Mouse (Mus musculus) layer of hippocampus, postnatal 25 days (tissue): ENCODE results near the gene Fam168a. TPM values are rescaled to one million over a fixed set of nuclear protein-coding genes. Genes with fewer than 3 reads are reported as not detected.
A peak's percentile ranks its signal among the peaks of the same experiment; 100 is the strongest.

Experiments
- DNase-seq, 2 experiments: peaks; one replicate each; pipeline ENCODE4 v3.0.0; 2022; ENCODE audit warnings: mixed read lengths in 2 of 2, low spot score in 1 of 2; ENCODE audit errors: extremely low spot score in 1 of 2
- total RNA-seq, 2 experiments: library from RNA; stranded (reverse); gene quantifications; 2 replicates each; pipeline ENCODE4 v1.2.3; 2021

The Fam168a gene
- 100 to 1,000 TPM; 224 to 251 TPM for total RNA-seq

- DNase-seq = peak; percentile 78 to 83
These were observed at the start of gene Fam168a for GRCm38 (mm10) chr7:100706143-100706841. Gene Fam168a, plus strand, starts transcription at chr7:100706635.

GRCm38 (mm10) chr7:100656739-100657138, 49.7 kb upstream of the Fam168a start:
- no peak for DNase-seq

GRCm38 (mm10) chr7:100658093-100658578, 48.3 kb upstream of the Fam168a start:
- no peak for DNase-seq

GRCm38 (mm10) chr7:100661264-100661663, 45.2 kb upstream of the Fam168a start:
- no peak for DNase-seq

GRCm38 (mm10) chr7:100662231-100662630, 44.2 kb upstream of the Fam168a start, which contains the start of gene Plekhb1:
Gene Plekhb1, minus strand, starts transcription at chr7:100662414.
- no peak for DNase-seq

GRCm38 (mm10) chr7:100663190-100663589, 43.2 kb upstream of the Fam168a start:
- peak; percentile 67 to 93 for DNase-seq

GRCm38 (mm10) chr7:100663729-100664304, 42.6 kb upstream of the Fam168a start:
- no peak for DNase-seq

GRCm38 (mm10) chr7:100670646-100671045, 35.8 kb upstream of the Fam168a start:
- no peak for DNase-seq

- no peak for DNase-seq
These were observed 33.0 kb upstream of the Fam168a start for GRCm38 (mm10) chr7:100673452-100673851.

GRCm38 (mm10) chr7:100674941-100675340, 31.5 kb upstream of the Fam168a start:
- DNase-seq = no peak

GRCm38 (mm10) chr7:100678052-100678451, 28.4 kb upstream of the Fam168a start:
- no peak for DNase-seq

- DNase-seq = no peak
These were observed 27.2 kb upstream of the Fam168a start for GRCm38 (mm10) chr7:100678948-100679880.

GRCm38 (mm10) chr7:100681132-100681531, 25.3 kb upstream of the Fam168a start:
- DNase-seq = no peak

- DNase-seq = no peak
These were observed 23.2 kb upstream of the Fam168a start for GRCm38 (mm10) chr7:100683241-100683640.

- DNase-seq = no peak
These were observed 22.4 kb upstream of the Fam168a start for GRCm38 (mm10) chr7:100684081-100684480.

GRCm38 (mm10) chr7:100684538-100684937, 21.9 kb upstream of the Fam168a start:
- peak; percentile 22 to 62 for DNase-seq

- peak; percentile 45 to 84 for DNase-seq
These were observed 21.1 kb upstream of the Fam168a start for GRCm38 (mm10) chr7:100685061-100686030.

- no peak for DNase-seq
These were observed 18.0 kb upstream of the Fam168a start for GRCm38 (mm10) chr7:100688471-100688870.

- no peak for DNase-seq
These were observed 13.2 kb upstream of the Fam168a start for GRCm38 (mm10) chr7:100693199-100693598.
